Mouse (Mus musculus): ENCODE results near the gene Rcsd1.

Gene Rcsd1

GRCm38 (mm10) chr1:165709629-165710256 is at the start of gene Rcsd1:
TSS of gene Rcsd1 (minus strand) at chr1:165709757.
- peak; percentile 78 to 90 for DNase-seq

- DNase-seq: no peak
Measured at GRCm38 (mm10) chr1:165755194-165755593, 45.6 kb upstream of the Rcsd1 start.

GRCm38 (mm10) chr1:165754205-165754604 is 44.6 kb upstream of the Rcsd1 start:
- no peak for DNase-seq

GRCm38 (mm10) chr1:165751838-165752237 is 42.3 kb upstream of the Rcsd1 start:
- no peak for DNase-seq

GRCm38 (mm10) chr1:165751142-165751541 is 41.6 kb upstream of the Rcsd1 start:
- no peak for DNase-seq

GRCm38 (mm10) chr1:165748053-165748452 is 38.5 kb upstream of the Rcsd1 start:
- DNase-seq: no peak

GRCm38 (mm10) chr1:165741989-165742388 is 32.4 kb upstream of the Rcsd1 start:
- no peak for DNase-seq

- DNase-seq: no peak
Measured at GRCm38 (mm10) chr1:165738985-165739384, 29.4 kb upstream of the Rcsd1 start.

- DNase-seq: no peak
Measured at GRCm38 (mm10) chr1:165737867-165738266, 28.3 kb upstream of the Rcsd1 start.

GRCm38 (mm10) chr1:165737451-165737850 is 27.9 kb upstream of the Rcsd1 start:
- DNase-seq: no peak

- DNase-seq: peak; percentile 62 to 80
Measured at GRCm38 (mm10) chr1:165735826-165736818, 26.6 kb upstream of the Rcsd1 start.

GRCm38 (mm10) chr1:165734840-165735239 is 25.3 kb upstream of the Rcsd1 start:
- no peak for DNase-seq

GRCm38 (mm10) chr1:165731553-165731952 is 22.0 kb upstream of the Rcsd1 start:
- no peak for DNase-seq

GRCm38 (mm10) chr1:165730129-165730528 is 20.6 kb upstream of the Rcsd1 start:
- peak; percentile 36 to 68 for DNase-seq

GRCm38 (mm10) chr1:165728057-165728639 is 18.6 kb upstream of the Rcsd1 start:
- DNase-seq: no peak

GRCm38 (mm10) chr1:165726986-165727385 is 17.4 kb upstream of the Rcsd1 start:
- no peak for DNase-seq

GRCm38 (mm10) chr1:165725039-165725644 is 15.6 kb upstream of the Rcsd1 start:
- no peak for DNase-seq

- no peak for DNase-seq
Measured at GRCm38 (mm10) chr1:165724219-165725033, 14.9 kb upstream of the Rcsd1 start.

- DNase-seq: no peak
Measured at GRCm38 (mm10) chr1:165722531-165723123, 13.1 kb upstream of the Rcsd1 start.

GRCm38 (mm10) chr1:165718543-165719105 is 9.1 kb upstream of the Rcsd1 start:
- peak in 1 of 2 experiments; percentile 47 for DNase-seq

Data from thymus, adult 18-20 months (tissue).